Mouse (Mus musculus) layer of hippocampus, postnatal 25 days (tissue): ENCODE results near the gene Bco2. TPM values are rescaled to one million over a fixed set of nuclear protein-coding genes. Genes with fewer than 3 reads are reported as not detected.

Experiments
- DNase-seq, 2 experiments: peaks; one replicate each; pipeline ENCODE4 v3.0.0; 2022; ENCODE audit warnings: mixed read lengths in 2 of 2, low spot score in 1 of 2; ENCODE audit errors: extremely low spot score in 1 of 2
- total RNA-seq, 2 experiments: library from RNA; stranded (reverse); gene quantifications; 2 replicates each; pipeline ENCODE4 v1.2.3; 2021

Bco2 gene
- total RNA-seq, 2 experiments from 2014 or later = 3.5 to 3.8 TPM

DNA sequence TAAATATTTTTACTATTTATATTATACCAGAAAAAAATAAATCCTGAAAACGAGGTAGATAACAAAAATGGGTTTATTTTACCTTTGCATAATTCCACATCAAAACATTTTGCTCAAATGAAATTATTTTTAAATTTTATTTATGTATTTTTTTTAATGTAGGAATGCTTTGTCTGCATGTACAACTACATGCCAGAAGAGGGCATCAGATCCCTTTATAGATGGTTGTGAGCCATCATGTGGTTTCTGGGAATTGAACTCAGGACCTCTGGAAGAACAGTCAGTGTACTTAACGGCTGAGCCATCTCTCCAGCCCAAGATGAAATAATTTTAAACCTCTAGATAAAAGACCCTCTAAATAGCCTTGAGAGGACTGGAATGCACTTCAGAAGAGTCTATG lies 33.4 kb downstream of the Bco2 start:
- DNase-seq = no peak

GRCm38 (mm10) chr9:50520748-50521147 lies 34.2 kb downstream of the Bco2 start:
- DNase-seq = no peak

DNA sequence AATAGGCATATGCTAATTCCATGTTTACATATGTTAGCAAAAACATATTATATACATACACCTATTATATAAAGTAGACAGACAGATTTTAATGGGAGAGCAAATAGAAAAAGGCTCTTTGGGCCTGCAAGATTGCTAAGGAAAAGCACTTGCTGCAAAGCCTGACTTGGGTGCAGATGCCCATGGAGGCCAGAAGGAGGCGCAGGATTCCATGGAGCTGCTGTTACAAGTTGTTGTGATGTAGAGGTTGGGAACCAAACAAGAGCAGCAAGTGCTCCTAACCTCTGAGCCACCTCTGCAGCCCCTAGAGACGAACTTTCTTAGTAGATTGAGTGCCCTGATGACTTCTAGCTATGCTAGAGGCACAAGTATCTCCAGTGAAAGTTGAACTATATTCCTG lies 36.2 kb downstream of the Bco2 start:
- no peak for DNase-seq

- no peak for DNase-seq
Observed at GRCm38 (mm10) chr9:50515462-50515861, 39.5 kb downstream of the Bco2 start.

- no peak for DNase-seq
Observed at GRCm38 (mm10) chr9:50507570-50507969, 47.4 kb downstream of the Bco2 start.

GRCm38 (mm10) chr9:50505405-50505804 lies 49.6 kb downstream of the Bco2 start:
- DNase-seq = no peak

GRCm38 (mm10) chr9:50502949-50503348 lies 52.0 kb downstream of the Bco2 start:
- no peak for DNase-seq

DNA sequence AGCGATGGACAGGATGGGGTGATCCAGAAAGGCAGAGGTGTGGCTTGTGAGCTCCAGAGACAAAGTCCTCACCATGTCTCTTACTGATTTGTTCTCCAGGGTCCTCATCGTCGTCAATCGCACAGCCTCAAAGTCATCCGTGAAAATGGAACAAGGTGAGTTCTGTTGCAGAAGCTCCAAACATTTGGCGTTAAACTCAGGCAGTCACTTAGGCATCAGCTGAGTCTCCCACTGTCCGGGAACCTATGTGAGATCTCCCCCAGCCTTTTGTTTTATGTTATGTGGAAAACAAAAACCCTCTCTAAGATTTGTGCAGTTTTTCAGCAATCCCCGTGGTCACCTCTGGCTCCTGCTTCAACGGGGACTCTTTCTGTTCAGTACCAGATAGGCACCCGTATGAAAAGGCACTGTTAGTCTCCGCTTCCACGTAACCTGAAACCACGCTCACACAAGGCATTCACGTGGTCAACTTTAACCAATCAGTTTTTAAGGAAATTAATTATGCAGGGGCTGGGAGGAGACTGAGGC lies 53.9 kb downstream of the Bco2 start:
- no peak for DNase-seq

- no peak for DNase-seq
Observed at GRCm38 (mm10) chr9:50500467-50500973, 54.5 kb downstream of the Bco2 start.

DNA sequence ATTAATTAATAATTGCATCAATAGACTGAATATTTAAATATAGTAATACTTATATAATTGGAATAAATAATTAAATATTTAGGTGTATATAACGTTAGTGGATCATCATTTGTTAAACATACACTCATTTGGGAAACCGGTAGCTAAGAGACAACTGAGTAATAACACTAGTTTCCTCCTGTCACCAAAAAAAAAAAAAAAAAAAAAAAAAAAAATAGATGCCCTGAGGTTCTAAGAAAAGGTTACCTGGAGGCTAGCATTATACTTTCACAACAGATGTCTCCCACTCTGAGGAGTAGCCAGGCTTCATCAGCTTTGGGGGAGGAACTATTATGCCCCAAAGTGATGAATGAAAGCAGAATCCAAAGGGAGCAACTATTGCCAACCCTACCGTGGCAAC lies 55.2 kb downstream of the Bco2 start:
- DNase-seq = no peak

- DNase-seq = no peak
Observed at GRCm38 (mm10) chr9:50498815-50499214, 56.2 kb downstream of the Bco2 start.

DNA sequence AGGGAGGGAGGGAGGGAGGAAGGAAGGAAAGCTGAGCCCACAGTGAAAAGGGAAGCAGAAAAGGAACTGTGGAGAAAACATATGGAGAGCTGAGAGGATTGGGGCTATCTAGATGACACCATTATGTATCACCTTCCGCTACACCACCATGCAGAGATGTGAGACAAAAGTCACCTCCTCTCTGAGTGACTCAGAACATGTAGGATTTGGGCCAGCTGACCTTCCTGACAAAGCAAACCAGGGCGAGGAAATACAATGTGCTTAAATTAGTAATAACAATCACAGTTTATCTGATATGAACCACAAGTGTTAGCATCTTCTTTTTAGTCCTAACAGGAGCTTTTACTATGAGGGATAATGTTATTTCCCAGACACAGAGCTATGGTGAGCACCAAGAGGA lies 57.4 kb downstream of the Bco2 start:
- DNase-seq = no peak

DNA sequence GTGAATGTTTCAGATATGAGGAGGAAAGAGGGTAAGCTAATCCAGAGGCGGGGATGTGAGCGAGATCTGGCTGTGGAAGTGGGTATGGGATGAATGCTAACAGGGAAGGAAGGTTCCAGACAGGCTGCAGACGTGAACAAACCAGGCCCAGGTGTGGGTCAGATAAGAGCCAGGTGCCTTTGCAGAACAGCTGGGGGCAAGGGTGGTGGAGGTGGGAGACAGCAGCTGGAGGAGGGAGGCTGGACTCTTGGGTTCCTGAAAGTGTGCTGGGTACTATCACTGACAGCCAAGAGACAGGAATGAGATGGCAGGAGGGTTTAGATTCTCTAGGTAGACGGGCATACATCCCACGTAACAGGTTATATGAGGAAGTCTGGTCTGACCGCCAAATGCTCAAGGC lies 57.9 kb downstream of the Bco2 start:
- no peak for DNase-seq

DNA sequence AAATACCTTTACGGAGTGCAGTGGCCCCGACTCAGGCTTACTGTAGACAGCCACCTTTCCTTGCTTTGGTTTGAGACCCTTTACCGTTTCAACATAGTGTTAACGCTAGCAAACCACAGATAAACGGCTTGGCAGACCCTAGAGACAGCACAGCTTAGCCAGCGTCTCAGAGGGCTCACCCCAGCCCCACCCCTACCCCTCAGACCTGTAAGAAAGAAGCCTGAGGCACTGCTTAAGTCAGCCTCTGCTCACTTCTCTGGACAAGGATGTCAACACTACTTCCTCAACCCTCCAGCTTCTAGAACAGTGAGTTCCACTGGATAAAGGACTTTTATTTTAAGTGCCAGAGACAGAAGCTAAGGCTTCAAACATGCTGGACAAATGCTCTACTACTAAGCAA lies 58.4 kb downstream of the Bco2 start:
- DNase-seq = no peak

- DNase-seq = no peak
Observed at GRCm38 (mm10) chr9:50496151-50496505, 58.9 kb downstream of the Bco2 start.

DNA sequence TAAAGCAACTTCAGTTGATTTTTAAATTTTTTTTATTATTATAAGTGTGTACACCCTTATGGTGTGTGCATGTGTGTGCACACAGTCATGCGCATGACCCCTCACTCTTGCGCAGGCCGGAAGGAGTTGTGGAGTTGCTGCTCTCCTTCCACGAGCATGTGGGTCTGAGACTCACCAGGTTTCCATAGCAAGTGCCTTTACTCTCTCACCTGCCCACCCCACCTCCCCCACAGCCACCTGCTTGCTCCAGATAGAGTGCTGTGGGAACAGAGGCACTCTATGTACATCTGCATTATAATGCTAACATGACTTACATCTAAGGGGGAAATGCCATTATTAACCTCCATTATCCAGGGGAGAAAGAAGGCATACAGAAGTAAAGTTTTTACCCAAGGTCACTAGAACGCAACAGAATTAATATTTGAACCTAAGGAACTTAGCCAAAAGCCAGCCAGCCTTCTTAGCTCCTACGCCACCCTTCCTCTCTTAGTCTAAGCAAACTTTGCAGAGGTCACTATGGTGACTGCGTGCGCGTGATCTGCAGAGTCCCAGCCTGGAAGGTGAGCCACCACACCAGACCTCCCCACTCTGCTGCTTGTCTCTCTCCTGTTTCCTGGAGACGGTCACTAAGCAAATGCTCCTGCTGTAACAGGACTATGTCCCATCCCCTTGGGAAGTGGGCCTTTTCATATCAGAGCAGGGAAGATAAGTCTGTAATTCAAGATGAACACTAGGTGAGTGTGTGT lies 59.4 kb downstream of the Bco2 start:
- DNase-seq = no peak

DNA sequence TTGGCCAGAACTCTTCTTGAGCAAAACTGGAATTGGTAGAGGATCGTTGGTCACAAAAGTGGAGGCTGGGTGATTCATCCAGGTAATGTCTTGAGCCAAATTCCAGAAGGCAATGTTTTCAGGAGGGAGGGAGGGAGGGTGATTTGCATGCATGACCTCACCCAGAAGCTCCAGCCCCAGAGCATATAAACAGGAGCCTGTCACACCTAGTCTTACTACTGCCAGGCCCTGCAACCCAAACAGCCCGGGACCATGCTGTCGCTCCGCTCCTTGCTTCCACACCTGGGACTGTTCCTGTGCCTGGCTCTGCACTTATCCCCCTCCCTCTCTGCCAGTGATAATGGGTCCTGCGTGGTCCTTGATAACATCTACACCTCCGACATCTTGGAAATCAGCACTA lies 60.7 kb downstream of the Bco2 start, which contains the start of gene Plet1:
Gene Plet1 (plus strand): TSS at position 215 of the 400 bp plus-strand sequence.
- no peak for DNase-seq

DNA sequence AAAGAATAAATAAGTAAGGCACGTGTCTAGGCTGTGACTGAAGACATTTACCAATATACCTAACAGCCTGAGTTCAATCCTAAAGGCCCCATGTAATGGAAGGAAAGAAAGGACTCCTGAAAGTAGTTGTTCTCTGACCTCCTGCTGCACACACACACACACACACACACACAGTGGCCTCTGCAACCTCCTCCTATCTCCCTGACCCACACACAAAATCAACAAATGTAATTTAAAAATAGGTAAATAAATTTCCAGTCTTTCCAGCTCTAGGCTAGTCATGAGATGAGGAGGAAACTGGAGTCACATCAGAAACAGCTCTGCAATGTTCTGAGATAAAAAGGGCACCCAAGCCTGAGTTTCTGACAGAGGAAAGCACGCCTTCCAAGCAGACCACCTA lies 61.2 kb downstream of the Bco2 start:
- no peak for DNase-seq

GRCm38 (mm10) chr9:50491531-50492045 lies 63.4 kb downstream of the Bco2 start:
- no peak for DNase-seq

DNA sequence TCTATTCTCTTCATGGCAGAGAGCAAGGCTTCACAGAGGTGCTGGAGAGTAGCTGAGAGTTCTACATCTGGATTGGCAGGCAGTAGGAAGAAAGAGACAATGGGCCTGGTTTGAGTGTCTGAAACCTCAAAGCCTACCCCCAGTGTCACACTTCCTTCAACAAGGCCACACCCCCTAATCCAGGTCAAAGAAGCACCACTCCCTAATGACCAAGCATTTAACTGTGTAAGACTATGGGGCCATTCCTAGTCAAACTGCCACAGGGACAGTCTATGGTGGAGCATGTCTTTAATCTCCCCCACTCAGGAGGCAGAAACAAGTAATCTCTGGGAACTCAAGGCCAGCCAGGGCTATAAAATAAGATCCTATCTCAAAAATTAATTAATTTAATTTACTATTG lies 64.1 kb downstream of the Bco2 start:
- DNase-seq = no peak

GRCm38 (mm10) chr9:50485521-50485920 lies 69.5 kb downstream of the Bco2 start:
- DNase-seq = no peak
